Mouse (Mus musculus) natural killer cell, adult 2 months (primary cell): ENCODE measurements around the gene Pxdn.

Source experiments
- DNase-seq, 2 experiments: peaks; one replicate each; pipeline ENCODE4 v3.0.0; 2022; ENCODE audit warnings: low spot score in 2 of 2

Pxdn gene

DNA sequence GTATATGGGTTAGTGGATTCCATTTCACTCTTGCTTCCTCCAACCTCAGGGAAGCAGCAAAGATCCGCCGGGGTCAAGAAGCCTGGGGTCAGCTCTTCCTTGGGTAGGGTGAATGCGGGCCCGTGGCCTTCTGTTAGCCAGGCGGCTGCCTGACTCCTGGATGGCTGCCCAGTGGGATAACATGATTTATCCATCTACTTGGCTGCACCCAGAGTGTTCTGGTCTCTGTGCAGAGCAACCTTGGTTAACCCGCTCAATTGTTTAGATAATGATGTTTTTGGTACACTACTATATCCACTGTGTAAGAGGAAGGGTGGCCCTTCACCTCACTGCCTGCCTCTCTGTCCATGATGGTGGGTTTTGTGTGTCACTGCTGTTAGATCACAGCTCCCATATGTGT is 14.7 kb downstream of the Pxdn start:
- DNase-seq: no peak

- DNase-seq: no peak
These were observed 16.6 kb downstream of the Pxdn start for GRCm38 (mm10) chr12:29953999-29954398.

- no peak for DNase-seq
These were observed 17.1 kb downstream of the Pxdn start for GRCm38 (mm10) chr12:29954464-29954863.

DNA sequence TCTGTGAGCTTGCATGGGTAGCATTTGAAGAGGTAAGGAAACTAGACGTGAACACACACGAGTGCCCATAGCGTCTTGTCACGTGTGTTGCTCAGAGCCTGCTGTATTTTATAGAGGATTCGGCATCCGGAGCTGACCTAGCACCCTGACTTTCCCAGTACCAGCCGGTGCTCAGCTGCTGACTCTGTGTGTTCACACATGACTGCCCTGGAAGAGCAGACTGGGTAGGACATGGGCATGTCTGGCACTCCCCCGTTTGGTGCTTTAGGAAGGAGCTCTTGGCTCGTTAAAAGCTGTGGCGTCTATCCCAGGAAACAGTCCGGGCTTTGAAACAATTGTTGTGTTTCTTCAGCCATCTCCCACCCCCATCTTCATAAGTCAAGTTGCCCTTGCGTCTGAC is 19.6 kb downstream of the Pxdn start:
- DNase-seq: no peak

DNA sequence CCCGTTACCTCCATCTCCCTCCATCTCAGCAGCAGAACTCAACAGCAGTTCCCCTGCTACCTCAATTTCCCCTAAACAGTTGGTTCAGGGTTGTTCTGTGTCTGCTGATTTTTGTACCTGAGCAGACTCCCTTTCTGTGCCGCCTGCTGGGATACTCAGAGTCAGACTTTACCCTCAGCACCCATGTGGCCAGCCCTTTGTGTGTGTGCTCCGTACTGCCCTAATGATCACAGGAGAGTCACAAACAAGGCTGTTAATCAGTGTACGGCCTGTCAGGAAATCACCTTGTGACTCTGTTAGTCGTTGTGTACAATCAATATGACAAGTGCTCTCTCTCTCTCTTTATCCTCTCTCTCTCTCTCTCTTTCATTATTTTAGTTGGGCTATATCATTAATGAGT is 21.2 kb downstream of the Pxdn start:
- no peak for DNase-seq

DNA sequence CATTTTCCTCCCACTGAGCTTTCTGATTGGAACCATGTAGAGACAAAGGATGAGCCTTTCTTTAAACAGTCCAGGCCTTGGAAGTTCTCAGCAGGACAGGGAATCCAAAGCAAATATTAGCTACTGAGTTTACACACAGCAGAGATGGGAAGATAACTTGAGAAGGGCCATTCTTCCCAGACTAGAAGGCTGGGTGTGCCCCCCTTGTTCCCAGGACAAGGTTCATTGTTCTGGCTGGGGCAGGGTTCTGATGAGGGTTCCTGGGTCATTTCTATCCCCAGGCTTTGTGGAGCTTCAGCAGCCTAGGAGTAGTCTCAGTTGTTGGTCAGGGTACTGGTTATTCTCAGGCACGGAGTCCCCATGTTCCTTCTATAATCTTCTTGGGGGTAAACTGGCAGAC is 23.6 kb downstream of the Pxdn start:
- no peak for DNase-seq

GRCm38 (mm10) chr12:29965016-29965415 is 27.6 kb downstream of the Pxdn start:
- DNase-seq: no peak

DNA sequence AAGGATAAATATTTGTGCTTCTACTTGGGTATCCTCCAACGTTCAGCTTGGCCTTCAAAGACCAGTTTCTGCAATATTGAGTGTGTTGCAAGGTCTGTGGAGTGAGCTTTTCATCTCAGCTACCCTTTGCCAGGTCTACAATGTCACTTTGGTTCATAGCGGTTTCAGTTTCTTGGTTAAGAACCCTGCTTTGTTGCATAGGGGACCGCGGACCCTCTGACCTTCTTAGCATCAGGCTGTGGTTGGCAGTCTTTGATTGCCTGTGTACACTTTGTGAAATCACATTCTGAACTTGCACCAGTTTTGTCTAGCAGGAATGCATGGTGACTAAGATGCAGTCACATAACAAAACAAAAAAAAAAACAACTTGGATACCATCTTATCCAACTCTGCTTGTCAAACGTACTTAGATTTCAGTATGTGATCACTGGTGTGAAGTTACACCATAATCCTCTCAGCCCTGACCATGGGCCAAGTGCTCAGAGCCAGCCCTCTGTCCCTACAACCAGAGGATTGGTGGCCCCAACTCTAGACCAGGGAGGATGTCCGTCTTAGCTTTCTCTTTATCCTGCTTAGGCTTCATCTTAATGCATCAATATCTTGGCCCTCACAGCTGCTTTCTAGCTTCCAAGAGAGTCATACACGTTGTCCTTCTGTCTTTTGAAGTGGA is 34.5 kb downstream of the Pxdn start:
- no peak for DNase-seq

- no peak for DNase-seq
These were observed 35.1 kb downstream of the Pxdn start for GRCm38 (mm10) chr12:29972533-29972932.

DNA sequence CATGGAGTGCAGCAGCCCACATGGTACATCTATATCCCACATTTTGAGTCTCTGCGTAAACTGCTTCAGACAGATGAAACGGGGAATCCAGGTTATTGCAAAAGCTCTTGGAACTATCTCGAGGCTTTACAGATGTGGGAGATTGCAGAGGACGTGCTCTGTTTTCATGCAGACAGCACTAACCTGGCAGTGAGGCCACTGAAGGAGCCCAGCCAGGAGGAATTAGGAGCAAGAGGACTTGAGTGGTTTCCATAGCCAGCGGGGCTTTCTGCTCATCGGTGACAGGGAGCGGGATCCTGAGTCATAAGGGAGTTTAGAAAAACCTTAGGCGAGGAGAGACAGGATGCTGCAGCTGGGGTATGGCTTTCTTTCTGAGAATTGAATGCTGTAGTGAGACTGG is 42.7 kb downstream of the Pxdn start:
- DNase-seq: no peak

GRCm38 (mm10) chr12:29981722-29982293 is 44.4 kb downstream of the Pxdn start:
- no peak for DNase-seq

- DNase-seq: no peak
These were observed 45.8 kb downstream of the Pxdn start for GRCm38 (mm10) chr12:29983190-29983589.

DNA sequence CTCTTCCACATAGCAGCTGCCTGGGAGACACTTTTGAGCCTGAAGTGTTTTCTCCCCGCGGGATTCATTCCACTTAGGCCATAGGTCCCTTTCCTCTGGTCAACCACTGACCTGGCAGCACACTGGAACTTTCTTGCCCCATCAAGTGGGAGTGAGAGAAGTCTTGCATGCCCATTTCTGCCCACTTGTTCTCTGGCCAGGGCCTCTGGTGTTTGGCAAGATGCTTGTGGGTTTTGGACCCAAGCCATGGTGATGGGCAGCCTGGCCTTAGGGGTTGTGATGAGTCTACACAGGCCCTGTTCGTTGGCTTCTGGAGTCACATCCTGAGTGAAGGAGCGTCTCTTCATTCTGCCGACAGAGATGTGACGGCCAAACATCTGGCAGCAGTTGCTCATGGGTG is 47.7 kb downstream of the Pxdn start:
- no peak for DNase-seq

DNA sequence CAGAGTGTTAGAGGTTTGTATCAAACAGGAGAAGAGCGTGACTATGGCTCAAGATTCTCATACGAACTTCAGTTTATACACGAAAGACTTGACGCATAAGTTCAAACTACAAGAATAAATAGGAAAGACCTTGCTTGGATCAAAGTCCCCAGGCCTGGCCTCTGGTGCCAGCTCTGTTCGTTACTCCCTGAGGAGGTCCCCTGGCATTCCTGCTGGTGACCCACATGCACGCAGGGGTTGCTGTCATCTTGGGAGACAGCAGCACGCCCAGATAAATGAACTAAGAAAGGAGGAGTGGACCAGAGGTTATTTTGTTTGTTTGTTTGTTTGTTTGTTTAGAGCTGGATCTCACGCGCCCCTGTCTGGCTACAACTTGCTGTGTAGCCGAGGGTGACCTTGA is 48.8 kb downstream of the Pxdn start:
- DNase-seq: no peak

DNA sequence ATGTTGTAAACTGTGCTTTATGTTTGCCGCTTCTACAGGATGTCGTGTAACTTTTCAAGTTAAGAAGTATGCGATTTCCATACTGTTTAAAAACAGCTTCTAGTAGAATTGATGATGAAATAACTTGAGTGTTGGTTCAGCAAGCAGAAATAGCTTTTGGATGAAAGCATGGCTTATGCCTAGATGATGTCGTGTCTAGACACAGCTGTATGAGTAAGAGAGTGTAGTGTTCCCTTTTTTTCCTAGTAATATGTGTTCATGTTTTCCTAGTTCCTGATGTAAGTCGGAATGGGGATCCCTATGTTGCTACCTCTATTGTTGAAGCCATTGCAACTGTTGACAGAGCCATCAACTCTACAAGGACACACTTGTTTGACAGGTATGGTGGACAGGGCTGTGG is 61.5 kb downstream of the Pxdn start:
- DNase-seq: no peak

- no peak for DNase-seq
These were observed 64.5 kb downstream of the Pxdn start for GRCm38 (mm10) chr12:30001951-30002350.

DNA sequence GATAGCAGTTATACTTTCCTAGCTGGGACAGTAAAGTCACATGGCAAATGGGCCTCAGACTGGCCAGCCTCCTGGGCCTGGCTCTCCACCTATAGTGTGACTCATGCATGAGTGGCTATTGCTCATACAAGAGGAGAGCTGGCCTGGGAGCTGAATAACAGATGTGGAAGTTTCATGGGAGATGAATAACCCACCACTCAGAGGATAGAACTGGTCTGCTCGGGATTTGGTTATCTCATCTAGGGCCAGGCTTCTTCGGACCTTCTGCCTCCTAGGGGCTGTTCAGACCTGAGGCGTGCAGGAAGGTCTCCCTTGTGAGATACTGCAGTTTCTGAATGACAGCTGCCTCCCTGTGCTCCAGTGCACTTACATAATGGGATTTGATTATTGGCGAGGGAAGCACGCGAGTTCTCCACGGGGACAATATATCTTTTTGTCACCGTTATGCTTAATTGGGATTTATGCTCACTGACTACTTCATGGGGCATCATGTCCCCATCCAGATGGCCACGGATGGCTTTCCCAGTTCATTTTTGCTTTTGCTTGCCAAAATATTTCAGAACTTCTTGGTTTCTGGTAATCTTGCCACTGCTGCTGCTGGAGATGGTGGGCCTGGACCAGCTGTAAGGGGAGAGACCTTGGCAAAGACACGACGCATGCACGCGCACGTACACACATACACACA is 66.4 kb downstream of the Pxdn start:
- no peak for DNase-seq

- no peak for DNase-seq
These were observed 66.9 kb downstream of the Pxdn start for GRCm38 (mm10) chr12:30004365-30004723.

GRCm38 (mm10) chr12:30006586-30006985 is 69.2 kb downstream of the Pxdn start:
- DNase-seq: no peak

GRCm38 (mm10) chr12:30008741-30009140 is 71.3 kb downstream of the Pxdn start:
- no peak for DNase-seq

DNA sequence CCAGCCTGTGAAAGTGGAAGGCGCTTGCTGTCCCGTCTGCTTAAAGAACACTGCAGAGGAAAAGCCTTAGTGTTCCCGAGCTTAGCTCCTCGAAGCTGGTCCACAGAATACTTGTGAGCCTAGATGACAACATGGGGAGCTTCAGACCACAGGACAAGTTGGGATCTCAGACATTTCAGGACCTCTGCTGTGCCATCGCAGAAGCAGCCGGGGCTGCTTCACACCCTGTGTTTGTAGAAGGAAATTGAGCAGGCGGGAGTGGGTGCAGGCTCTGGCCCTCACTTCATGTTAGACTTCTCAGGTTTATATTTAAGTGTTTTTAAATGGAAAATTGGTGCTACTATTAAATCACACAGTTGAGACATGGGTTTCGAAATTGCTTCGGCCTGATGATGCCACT is 78.1 kb downstream of the Pxdn start:
- DNase-seq: no peak

- no peak for DNase-seq
These were observed 79.7 kb downstream of the Pxdn start for GRCm38 (mm10) chr12:30017131-30017530.

DNA sequence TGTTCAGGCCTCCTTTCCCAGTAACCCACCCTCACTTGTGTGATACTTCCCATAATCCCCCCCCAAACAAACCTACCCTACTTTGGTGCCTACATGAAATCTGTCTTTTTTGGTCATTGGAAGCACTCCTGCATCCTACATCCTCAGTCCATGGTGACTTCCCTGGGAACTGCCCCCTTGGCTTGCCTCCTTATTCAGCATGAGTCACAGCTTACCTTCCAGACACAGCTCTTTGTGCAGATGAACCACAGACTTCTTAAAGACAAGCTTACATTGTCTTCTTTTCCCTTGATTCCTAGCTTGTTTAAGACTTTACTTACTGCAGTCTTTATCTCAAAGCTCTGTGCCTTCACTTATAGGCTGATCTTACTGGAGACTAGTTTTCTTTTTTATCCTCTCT is 83.0 kb downstream of the Pxdn start:
- DNase-seq: no peak

GRCm38 (mm10) chr12:30023491-30023890 is 86.1 kb downstream of the Pxdn start:
- DNase-seq: no peak
